8 mouse cellular contexts compared by ENCODE assay signal in the genomic region with DNA sequence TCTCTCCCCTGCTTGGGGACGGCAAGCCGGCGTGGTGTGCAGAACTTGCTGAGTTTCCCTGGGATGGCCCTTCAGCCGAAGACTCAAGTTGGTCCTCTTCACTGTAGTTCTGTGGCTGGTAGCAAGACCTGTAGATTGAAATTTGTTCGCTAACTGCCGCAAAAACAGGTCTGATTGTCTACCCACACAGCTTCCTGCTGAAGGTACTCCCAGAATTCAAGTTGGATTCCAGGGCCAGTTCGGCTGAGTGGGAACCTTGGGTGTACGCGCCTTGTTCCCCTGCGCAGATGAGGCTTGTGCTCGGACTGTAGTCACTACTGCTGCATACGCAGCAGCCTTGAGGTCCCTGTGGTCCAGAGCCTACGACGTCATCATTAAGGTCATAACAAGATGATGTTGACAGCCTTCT. TPM values are rescaled to one million over a fixed set of nuclear protein-coding genes. Genes with fewer than 3 reads are reported as not detected.
DNase-seq lines count a peak whose midpoint lies in the region; ATAC-seq and TF ChIP-seq lines count a peak whose summit lies in the region.

No protein-coding gene starts in this region.

- peak; percentile 75; the same call in 1 of the 2 replicates for TF ChIP-seq POLR2A in lung, adult 2 months (IDR thresholded peaks at IDR 0.05; ENCODE audit: borderline replicate concordance, extremely low read depth, low read depth, low read length)

- peak overlapping the region; percentile 91 for H3K9ac ChIP-seq in intestine, embryonic 16.5 days (ENCODE audit: low read depth, low read length)
- H3K9ac ChIP-seq in neural tube, embryonic 13.5 days: peak overlapping the region; percentile 78

- no peak for TF ChIP-seq CTCF in lung, adult 2 months (IDR thresholded peaks at IDR 0.05; ENCODE audit: insufficient read depth, low read length)

- peak; percentile 43 for DNase-seq in urinary bladder, postnatal 25 days (ENCODE audit: low spot score)
- no peak for DNase-seq in urinary bladder, postnatal 4 days (ENCODE audit: low spot score in 2 of 2)
- peak; percentile 53 for DNase-seq in c-Kit-positive CD71-positive TER-119-positive erythroid progenitor cells, embryonic 14.5 days (ENCODE audit: low spot score)
- peak; percentile 9 to 43 for DNase-seq in gastrocnemius, postnatal 36 days
- peak; percentile 65 for DNase-seq in lung, adult 2 months
- no peak for DNase-seq in right cerebral cortex, postnatal 25 days

- peak overlapping the region; percentile 81 for H3K27ac ChIP-seq in intestine, embryonic 16.5 days (ENCODE audit: low read length)
- H3K27ac ChIP-seq in neural tube, embryonic 13.5 days (replicated peaks): peak overlapping the region; percentile 57

- no peaks in the 10 kb centered on the region for H3K27me3 ChIP-seq in intestine, embryonic 16.5 days (replicated peaks; ENCODE audit: control insufficient read depth, insufficient read depth, low read length)
- peaks cover 19% of the 10 kb centered on the region for H3K27me3 ChIP-seq in neural tube, embryonic 13.5 days

- intact Hi-C loops in gastrocnemius, postnatal 36 days (cut with DNase I): loop anchor here (2.0 kb wide), 1 partner anchor 72 kb away; a partner anchor contains a TSS

- WGBS in intestine, embryonic 16.5 days: under 1% methylated on average over 14 of the region's 14 CpGs
- under 1% methylated on average over 14 of the region's 14 CpGs for WGBS in lung, adult 2 months
- WGBS in neural tube, embryonic 13.5 days: under 1% methylated on average over 14 of the region's 14 CpGs

- peak; percentile 32 for ATAC-seq in intestine, embryonic 16.5 days
- ATAC-seq in neural tube, embryonic 13.5 days (ENCODE audit: low read depth): peak; percentile 55

- H3K36me3 ChIP-seq in intestine, embryonic 16.5 days (ENCODE audit: control insufficient read depth, insufficient read depth, low read length): no peaks in the 10 kb centered on the region
- H3K36me3 ChIP-seq in neural tube, embryonic 13.5 days: no peaks in the 10 kb centered on the region

- H3K9me3 ChIP-seq in intestine, embryonic 16.5 days (ENCODE audit: control insufficient read depth, low read length): no peaks in the 10 kb centered on the region
- no peaks in the 10 kb centered on the region for H3K9me3 ChIP-seq in neural tube, embryonic 13.5 days

- peak overlapping the region; percentile 89 for H3K4me3 ChIP-seq in intestine, embryonic 16.5 days (ENCODE audit: low read length)
- H3K4me3 ChIP-seq in lung, adult 2 months (replicated peaks; ENCODE audit: extremely low read depth, low read depth, low read length): peak overlapping the region; percentile 65
- H3K4me3 ChIP-seq in neural tube, embryonic 13.5 days: peak overlapping the region; percentile 75

- peak overlapping the region; percentile 67 for H3K4me2 ChIP-seq in intestine, embryonic 16.5 days (ENCODE audit: low read depth, low read length)
- H3K4me2 ChIP-seq in neural tube, embryonic 13.5 days: peak overlapping the region; percentile 83

- peaks cover 11% of the 10 kb centered on the region; the same call in 1 of the 2 replicates for H3K4me1 ChIP-seq in intestine, embryonic 16.5 days (ENCODE audit: control insufficient read depth, insufficient read depth, low read length)
- H3K4me1 ChIP-seq in lung, adult 2 months (ENCODE audit: control insufficient read depth, insufficient read depth, low read length): peaks cover 11% of the 10 kb centered on the region
- peaks cover 31% of the 10 kb centered on the region for H3K4me1 ChIP-seq in neural tube, embryonic 13.5 days (replicated peaks)

RNA-seq across cellular contexts. Expression of a gene that starts 0.6 kb away (rescaled TPM):
- total RNA-seq in gastrocnemius, postnatal 36 days (2021): 10 to 100 TPM; 17.2 to 21.2 TPM
- polyA plus RNA-seq in intestine, embryonic 16.5 days (2015; fragmentation: Nextera tagmentation; extraction: Ambion mirVana): 61.6 and 62.1 TPM in 2 replicates
- polyA plus RNA-seq in lung, adult 2 months (2012; rRNA removed): 83.3 and 89.8 TPM in 2 replicates
- polyA plus RNA-seq in neural tube, embryonic 13.5 days (2015; fragmentation: Nextera tagmentation; extraction: Ambion mirVana): 30.4 and 32.2 TPM in 2 replicates

Comparison
In these comparisons a context has a peak if more than half of its experiments do, and no peak if none do; other contexts are left out.
1. DNase-seq: peak in urinary bladder, postnatal 25 days (single experiment), c-Kit-positive CD71-positive TER-119-positive erythroid progenitor cells, embryonic 14.5 days (single experiment), gastrocnemius, postnatal 36 days (2 of 2) and lung, adult 2 months (single experiment); none in urinary bladder, postnatal 4 days (0 of 2) and right cerebral cortex, postnatal 25 days (single experiment).
2. Peak in every context shown above with its lines, with median percentiles within 50 percentile points of each other: H3K4me3 ChIP-seq.